ENCODE assay signal across 18 mouse cellular contexts in genomic region chr5:135701601-135702000, GRCm38 (mm10). TPM values are rescaled to one million over a fixed set of nuclear protein-coding genes. Genes with fewer than 3 reads are reported as not detected.
DNase-seq lines count a peak whose midpoint lies in the region; ATAC-seq and TF ChIP-seq lines count a peak whose summit lies in the region.
"Had no signal": no experiment of that assay in that cellular context is flagged by ENCODE, and none has a peak within 500 bp of the region (broad histone marks: within the 10 kb centered on the region; RNA-seq: fewer than 3 reads in every experiment).

No protein-coding gene starts in this region.

- H3K9me3 ChIP-seq in heart, embryonic 11.5 days (replicated peaks; ENCODE audit: control insufficient read depth, low read length), result no peaks in the 10 kb centered on the region
- no peaks in the 10 kb centered on the region for H3K9me3 ChIP-seq in heart, embryonic 15.5 days (replicated peaks)
- H3K9me3 ChIP-seq in megakaryocyte, embryonic 14.5 days, result no peaks in the 10 kb centered on the region
- H3K9me3 ChIP-seq: embryonic facial prominence, embryonic 12.5 days; forebrain, embryonic 15.5 days; hindbrain, embryonic 15.5 days had no signal

- peak overlapping the region; percentile 54; the same call in 1 of the 2 replicates for H3K27ac ChIP-seq in heart, embryonic 11.5 days (ENCODE audit: low read depth, low read length)
- H3K27ac ChIP-seq in heart, embryonic 15.5 days, result peak overlapping the region; percentile 84
- H3K27ac ChIP-seq: embryonic facial prominence, embryonic 12.5 days; forebrain, embryonic 15.5 days; hindbrain, embryonic 15.5 days had no signal

- DNase-seq in heart, postnatal 4 days, result no peak
- no peak for DNase-seq in heart, postnatal 36 days
- no peak for DNase-seq in layer of hippocampus, postnatal 25 days (ENCODE audit: extremely low spot score in 1 of 2, low spot score in 1 of 2)
- DNase-seq: adrenal gland, adult 2 months; adrenal gland, postnatal 25 days; cerebellum, adult 2 months; cerebellum, postnatal 14 days; gastrocnemius, postnatal 14 days; kidney, adult 2 months had no signal

- no peak overlapping the region for H3K4me2 ChIP-seq in heart, embryonic 11.5 days
- no peak overlapping the region for H3K4me2 ChIP-seq in heart, embryonic 15.5 days
- peak overlapping the region; percentile 55 for H3K4me2 ChIP-seq in myocyte (ENCODE audit: low read depth)
- H3K4me2 ChIP-seq: embryonic facial prominence, embryonic 12.5 days; forebrain, embryonic 15.5 days; hindbrain, embryonic 15.5 days had no signal

- no peak for TF ChIP-seq POLR2A in myocyte (IDR thresholded peaks at IDR 0.05; ENCODE audit: insufficient read length, low read depth)

- no peak overlapping the region for H3K4me3 ChIP-seq in heart, embryonic 11.5 days (ENCODE audit: low read depth, low read length)
- H3K4me3 ChIP-seq in heart, embryonic 15.5 days, result no peak overlapping the region
- peak overlapping the region; percentile 34 for H3K4me3 ChIP-seq in megakaryocyte, embryonic 14.5 days (replicated peaks)
- H3K4me3 ChIP-seq in myocyte, result no peak overlapping the region
- H3K4me3 ChIP-seq: embryonic facial prominence, embryonic 12.5 days; forebrain, embryonic 15.5 days; hindbrain, embryonic 15.5 days had no signal

- intact Hi-C loops in heart, postnatal 36 days (cut with DNase I), result no loop called here

- H3K27me3 ChIP-seq in heart, embryonic 11.5 days (ENCODE audit: control insufficient read depth, insufficient read depth, low read length), result no peaks in the 10 kb centered on the region
- no peaks in the 10 kb centered on the region for H3K27me3 ChIP-seq in heart, embryonic 15.5 days
- H3K27me3 ChIP-seq in megakaryocyte, embryonic 14.5 days (replicated peaks), result no peaks in the 10 kb centered on the region
- no peaks in the 10 kb centered on the region for H3K27me3 ChIP-seq in myocyte (ENCODE audit: control insufficient read depth, insufficient read depth, insufficient read length)
- H3K27me3 ChIP-seq: embryonic facial prominence, embryonic 12.5 days; forebrain, embryonic 15.5 days; hindbrain, embryonic 15.5 days had no signal

- H3K4me1 ChIP-seq in heart, embryonic 11.5 days (ENCODE audit: control insufficient read depth, insufficient read depth, low read length), result peaks cover 22% of the 10 kb centered on the region
- peaks cover 30% of the 10 kb centered on the region for H3K4me1 ChIP-seq in heart, embryonic 15.5 days (replicated peaks)
- H3K4me1 ChIP-seq in megakaryocyte, embryonic 14.5 days, result peaks cover 80% of the 10 kb centered on the region
- H3K4me1 ChIP-seq: embryonic facial prominence, embryonic 12.5 days; forebrain, embryonic 15.5 days; hindbrain, embryonic 15.5 days had no signal

- 93% methylated on average over 4 of the region's 4 CpGs for WGBS in heart, embryonic 11.5 days (ENCODE audit: insufficient replicate concordance)
- WGBS in heart, embryonic 15.5 days, result 95% methylated on average over 4 of the region's 4 CpGs

- no peaks in the 10 kb centered on the region for H3K36me3 ChIP-seq in heart, embryonic 11.5 days (ENCODE audit: control insufficient read depth, insufficient read depth, low read length)
- H3K36me3 ChIP-seq in heart, embryonic 15.5 days, result no peaks in the 10 kb centered on the region; the same call in 1 of the 2 replicates
- H3K36me3 ChIP-seq in megakaryocyte, embryonic 14.5 days (replicated peaks; ENCODE audit: low read length), result peaks cover 66% of the 10 kb centered on the region
- H3K36me3 ChIP-seq in myocyte (ENCODE audit: control insufficient read depth, insufficient read depth), result no peaks in the 10 kb centered on the region
- H3K36me3 ChIP-seq: forebrain, embryonic 15.5 days; hindbrain, embryonic 15.5 days had no signal

- ATAC-seq in heart, embryonic 11.5 days (replicated peaks; ENCODE audit: insufficient number of reproducible peaks, low FRiP score, low TSS enrichment), result no peak
- no peak for ATAC-seq in heart, embryonic 15.5 days (replicated peaks; ENCODE audit: insufficient number of reproducible peaks, insufficient read depth, low FRiP score, low read depth)
- ATAC-seq in megakaryocyte, adult 5-6 weeks (ENCODE audit: poor library complexity, severe bottlenecking), result no peak
- ATAC-seq: forebrain, embryonic 15.5 days; intestine, embryonic 16.5 days had no signal

- no peak overlapping the region for H3K9ac ChIP-seq in heart, embryonic 11.5 days (ENCODE audit: low read depth, low read length)
- H3K9ac ChIP-seq in heart, embryonic 15.5 days, result no peak overlapping the region
- H3K9ac ChIP-seq: embryonic facial prominence, embryonic 12.5 days; forebrain, embryonic 15.5 days; hindbrain, embryonic 15.5 days had no signal

- peaks cover 37% of the 10 kb centered on the region for H3K79me2 ChIP-seq in myocyte (ENCODE audit: control insufficient read depth, insufficient read depth)

- H3ac ChIP-seq in myocyte (ENCODE audit: control insufficient read depth, insufficient read length), result no peak overlapping the region

TF ChIP-seq in myocyte, 11 proteins besides CTCF, POLR2A, EP300 and RAD21:
- TF ChIP-seq TCF12 (IDR thresholded peaks at IDR 0.05; ENCODE audit: insufficient read depth, poor library complexity, severe bottlenecking) (no peak), CEBPB (IDR thresholded peaks at IDR 0.05; ENCODE audit: insufficient read depth, poor library complexity, severe bottlenecking) (no peak), MYOG (IDR thresholded peaks at IDR 0.05; ENCODE audit: control insufficient read depth in 1 of 3, insufficient read depth in 1 of 3, insufficient read length in 2 of 3, low read depth in 2 of 3) (no peak), POLR2AphosphoS2 (IDR thresholded peaks at IDR 0.05; ENCODE audit: insufficient read length, low read depth) (no peak), REST (IDR thresholded peaks at IDR 0.05; ENCODE audit: insufficient read depth, insufficient read length) (no peak), MYOD1 (IDR thresholded peaks at IDR 0.05; ENCODE audit: control insufficient read depth in 1 of 3, insufficient read length in 2 of 3, low read depth in 2 of 3) (no peak), TCF3 (IDR thresholded peaks at IDR 0.05; ENCODE audit: insufficient read length, low read depth) (no peak), MAX (IDR thresholded peaks at IDR 0.05; ENCODE audit: low read depth) (no peak), USF1 (IDR thresholded peaks at IDR 0.05; ENCODE audit: low read depth) (no peak), SRF (IDR thresholded peaks at IDR 0.05; ENCODE audit: control insufficient read depth, insufficient read length, low read depth) (no peak), E2F4 (IDR thresholded peaks at IDR 0.05; ENCODE audit: insufficient read depth) (no peak)
TF ChIP-seq in myocyte: peak in this region for 0.

RNA-seq across cellular contexts. Expression of gene Por, which starts 31.8 kb away (rescaled TPM):
- 32.4 and 37.4 TPM in 2 replicates for polyA plus RNA-seq in heart, embryonic 11.5 days (2014; fragmentation: Nextera tagmentation; extraction: Ambion mirVana)
- 10 to 100 TPM; 54.0 to 55.5 TPM for total RNA-seq in heart, postnatal 4 days (2021)
- 45.0 and 57.2 TPM in 2 replicates for polyA plus RNA-seq in heart, embryonic 15.5 days (2015; fragmentation: Nextera tagmentation; extraction: Ambion mirVana)
- 10 to 100 TPM; 69.8 to 76.4 TPM for total RNA-seq in heart, postnatal 36 days (2021)
- 112 and 330 TPM in 2 replicates for polyA plus RNA-seq in megakaryocyte, embryonic 14.5 days (2012; ENCODE audit: insufficient read depth, low replicate concordance)
- 29.6 and 31.1 TPM in 2 replicates for total RNA-seq in megakaryocyte, adult 5-6 weeks (2015)
- total RNA-seq in megakaryocyte, adult 5-6 weeks (2017), result 45.9 and 49.7 TPM in 2 replicates
- 90.6 TPM for polyA plus RNA-seq in myocyte (2012; fragmentation: generic; extraction: Trizol)
- 100 to 1,000 TPM in 1 of 2 experiments, 10 to 100 TPM in 1; 100.0 to 102 TPM for total RNA-seq in layer of hippocampus, postnatal 25 days (2021)

RNA-seq across cellular contexts. Expression of gene Tmem120a, which starts 42.6 kb away (rescaled TPM):
- polyA plus RNA-seq in heart, embryonic 11.5 days (2014; fragmentation: Nextera tagmentation; extraction: Ambion mirVana), result 31.3 and 34.7 TPM in 2 replicates
- total RNA-seq in heart, postnatal 4 days (2021), result 10 to 100 TPM; 14.4 to 16.7 TPM
- polyA plus RNA-seq in heart, embryonic 15.5 days (2015; fragmentation: Nextera tagmentation; extraction: Ambion mirVana), result 32.9 and 37.1 TPM in 2 replicates
- 10 to 100 TPM; 12.9 to 18.3 TPM for total RNA-seq in heart, postnatal 36 days (2021)
- 13.5 and 55.6 TPM in 2 replicates for polyA plus RNA-seq in megakaryocyte, embryonic 14.5 days (2012; ENCODE audit: insufficient read depth, low replicate concordance)
- total RNA-seq in megakaryocyte, adult 5-6 weeks (2015), result 18.1 and 20.9 TPM in 2 replicates
- 15.1 and 19.1 TPM in 2 replicates for total RNA-seq in megakaryocyte, adult 5-6 weeks (2017)
- polyA plus RNA-seq in myocyte (2012; fragmentation: generic; extraction: Trizol), result 32.7 TPM
- total RNA-seq in layer of hippocampus, postnatal 25 days (2021), result 10 to 100 TPM; 16.3 to 20.4 TPM
